Mouse (Mus musculus): ENCODE results near the gene Bcl2l15. TPM values are rescaled to one million over a fixed set of nuclear protein-coding genes. Genes with fewer than 3 reads are reported as not detected.

Gene Bcl2l15
- polyA plus RNA-seq, 1 experiment from 2014 or later: 5.2 TPM

- H3K4me2 ChIP-seq (replicated peaks; ENCODE audit: low read depth): no peak overlapping the region
- no peak for ATAC-seq (ENCODE audit: low FRiP score, low TSS enrichment)
- 69% methylated on average over 9 of the region's 9 CpGs for WGBS
These were observed 18.4 kb downstream of the Bcl2l15 start for GRCm38 (mm10) chr3:103850644-103851363.

GRCm38 (mm10) chr3:103851481-103851880 lies 19.1 kb downstream of the Bcl2l15 start:
- no peak overlapping the region for H3K9ac ChIP-seq (ENCODE audit: low read length)
- H3K27me3 ChIP-seq (ENCODE audit: control insufficient read depth, insufficient read depth, low read length): no peaks in the 10 kb centered on the region
- TF ChIP-seq CTCF (IDR thresholded peaks at IDR 0.05; ENCODE audit: low read depth) (no peak), EP300 (optimal IDR thresholded peaks at IDR 0.05) (no peak)
- H3K4me2 ChIP-seq (replicated peaks; ENCODE audit: low read depth): no peak overlapping the region
- WGBS: 88% methylated on average over 6 of the region's 6 CpGs
- no peaks in the 10 kb centered on the region for H3K36me3 ChIP-seq (ENCODE audit: control insufficient read depth, insufficient read depth, low read length)
- H3K4me3 ChIP-seq (ENCODE audit: low read depth, low read length): no peak overlapping the region
- no peaks in the 10 kb centered on the region for H3K4me1 ChIP-seq (replicated peaks; ENCODE audit: control insufficient read depth, insufficient read depth)
- H3K27ac ChIP-seq (replicated peaks): no peak overlapping the region
- ATAC-seq (ENCODE audit: low FRiP score, low TSS enrichment) (no peak), DNase-seq (ENCODE audit: low spot score) (no peak)
- H3K9me3 ChIP-seq (ENCODE audit: control insufficient read depth, low read length): no peaks in the 10 kb centered on the region

More at GRCm38 (mm10) chr3:103850644-103851363, 18.4 kb downstream of the Bcl2l15 start:
- H3K36me3 ChIP-seq (ENCODE audit: control insufficient read depth, insufficient read depth, low read length): no peaks in the 10 kb centered on the region
- no peak overlapping the region for H3K4me3 ChIP-seq (ENCODE audit: low read depth, low read length)
- no peak overlapping the region for H3K27ac ChIP-seq (replicated peaks)
- no peaks in the 10 kb centered on the region for H3K9me3 ChIP-seq (ENCODE audit: control insufficient read depth, low read length)
- TF ChIP-seq CTCF (IDR thresholded peaks at IDR 0.05; ENCODE audit: low read depth): no peak
- no peak for TF ChIP-seq EP300 (optimal IDR thresholded peaks at IDR 0.05)
- no peak for DNase-seq (ENCODE audit: low spot score)
- H3K9ac ChIP-seq (ENCODE audit: low read length): no peak overlapping the region
- no peaks in the 10 kb centered on the region for H3K4me1 ChIP-seq (replicated peaks; ENCODE audit: control insufficient read depth, insufficient read depth)
- H3K27me3 ChIP-seq (ENCODE audit: control insufficient read depth, insufficient read depth, low read length): no peaks in the 10 kb centered on the region

DNA sequence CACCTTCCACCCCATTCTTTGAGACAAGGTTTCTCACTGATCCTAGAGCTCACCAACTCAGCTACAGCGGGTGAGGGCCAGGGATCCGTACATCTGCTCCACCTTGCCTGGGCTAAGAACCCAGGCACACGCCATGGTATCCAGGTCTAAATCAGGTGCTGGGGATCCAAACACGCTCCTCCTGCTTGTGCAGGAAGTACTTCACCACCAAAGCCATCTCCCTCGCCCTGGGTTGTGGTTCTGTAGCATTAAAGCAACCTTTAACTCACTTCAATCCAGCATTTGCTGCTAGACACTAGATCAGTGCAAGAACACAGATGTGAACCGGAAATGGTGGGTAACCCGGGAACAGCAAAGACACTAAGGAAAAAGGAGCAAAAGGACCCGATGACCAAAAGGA lies 19.5 kb downstream of the Bcl2l15 start:
- Histone ChIP-seq H3K4me2 (replicated peaks; ENCODE audit: low read depth) (no peak overlapping the region), H3K9me3 (ENCODE audit: control insufficient read depth, low read length) (no peaks in the 10 kb centered on the region), H3K4me1 (replicated peaks; ENCODE audit: control insufficient read depth, insufficient read depth) (no peaks in the 10 kb centered on the region), H3K4me3 (ENCODE audit: low read depth, low read length) (no peak overlapping the region), H3K27me3 (ENCODE audit: control insufficient read depth, insufficient read depth, low read length) (no peaks in the 10 kb centered on the region), H3K9ac (ENCODE audit: low read length) (no peak overlapping the region), H3K36me3 (ENCODE audit: control insufficient read depth, insufficient read depth, low read length) (no peaks in the 10 kb centered on the region), H3K27ac (replicated peaks) (no peak overlapping the region)
- no peak for DNase-seq (ENCODE audit: low spot score)
- 76% methylated on average over 8 of the region's 8 CpGs for WGBS
- no peak for ATAC-seq (ENCODE audit: low FRiP score, low TSS enrichment)
- no peak for TF ChIP-seq CTCF (IDR thresholded peaks at IDR 0.05; ENCODE audit: low read depth)
- no peak for TF ChIP-seq EP300 (optimal IDR thresholded peaks at IDR 0.05)

DNA sequence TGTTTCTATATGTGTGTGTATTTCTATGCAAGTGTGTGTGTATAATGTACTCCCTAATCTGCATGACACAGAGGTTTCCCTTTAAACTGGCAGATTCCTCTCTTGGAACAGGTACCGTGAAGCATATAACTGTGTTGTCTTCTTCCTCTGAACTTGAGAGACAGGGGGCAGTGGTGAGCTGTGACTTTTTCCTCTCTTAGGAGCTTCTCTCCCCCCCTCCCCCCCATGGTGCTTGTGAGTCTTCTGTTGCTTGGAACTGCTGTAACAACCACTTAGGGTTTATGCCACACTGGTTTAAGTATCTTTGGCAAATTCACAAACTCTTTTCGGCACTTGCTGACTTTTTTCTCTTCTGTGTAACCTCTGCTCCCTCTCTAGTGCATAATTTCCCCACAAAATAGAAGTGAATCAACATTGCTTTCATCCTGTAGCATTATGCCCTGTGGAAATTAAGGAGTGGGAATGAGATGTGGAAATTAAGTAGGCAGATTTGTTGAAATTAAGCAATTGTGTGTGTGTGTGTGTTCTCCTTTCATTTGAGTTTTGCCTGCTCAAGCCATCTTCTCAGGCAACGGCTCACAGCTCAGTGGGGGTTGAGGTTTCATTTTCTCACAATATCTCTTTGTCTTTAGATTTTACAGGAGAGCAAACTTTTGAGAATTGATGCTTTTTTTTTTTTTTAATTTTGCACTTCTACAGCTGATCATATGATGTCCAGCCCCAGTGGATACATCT lies 20.3 kb downstream of the Bcl2l15 start:
- Histone ChIP-seq H3K4me2 (replicated peaks; ENCODE audit: low read depth) (no peak overlapping the region), H3K36me3 (ENCODE audit: control insufficient read depth, insufficient read depth, low read length) (no peaks in the 10 kb centered on the region), H3K27me3 (ENCODE audit: control insufficient read depth, insufficient read depth, low read length) (no peaks in the 10 kb centered on the region), H3K27ac (replicated peaks) (no peak overlapping the region), H3K9ac (ENCODE audit: low read length) (no peak overlapping the region), H3K4me3 (ENCODE audit: low read depth, low read length) (no peak overlapping the region), H3K9me3 (ENCODE audit: control insufficient read depth, low read length) (no peaks in the 10 kb centered on the region), H3K4me1 (replicated peaks; ENCODE audit: control insufficient read depth, insufficient read depth) (no peaks in the 10 kb centered on the region)
- peak; percentile 67 for TF ChIP-seq CTCF (IDR thresholded peaks at IDR 0.05; ENCODE audit: low read depth)
- TF ChIP-seq EP300 (optimal IDR thresholded peaks at IDR 0.05): no peak
- ATAC-seq (ENCODE audit: low FRiP score, low TSS enrichment): no peak
- WGBS: 59% methylated on average over 3 of the region's 3 CpGs
- peak; percentile 20 for DNase-seq (ENCODE audit: low spot score)

GRCm38 (mm10) chr3:103853804-103854203 lies 21.4 kb downstream of the Bcl2l15 start:
- DNase-seq (ENCODE audit: low spot score) (no peak), ATAC-seq (ENCODE audit: low FRiP score, low TSS enrichment) (no peak)
- H3K27me3 ChIP-seq (ENCODE audit: control insufficient read depth, insufficient read depth, low read length): no peaks in the 10 kb centered on the region
- H3K4me1 ChIP-seq (replicated peaks; ENCODE audit: control insufficient read depth, insufficient read depth): no peaks in the 10 kb centered on the region
- no peak overlapping the region for H3K4me3 ChIP-seq (ENCODE audit: low read depth, low read length)
- TF ChIP-seq EP300 (optimal IDR thresholded peaks at IDR 0.05) (no peak), CTCF (IDR thresholded peaks at IDR 0.05; ENCODE audit: low read depth) (no peak)
- no peak overlapping the region for H3K9ac ChIP-seq (ENCODE audit: low read length)
- no peaks in the 10 kb centered on the region for H3K36me3 ChIP-seq (ENCODE audit: control insufficient read depth, insufficient read depth, low read length)
- WGBS: 52% methylated on average over 8 of the region's 8 CpGs
- H3K27ac ChIP-seq (replicated peaks): no peak overlapping the region
- H3K4me2 ChIP-seq (replicated peaks; ENCODE audit: low read depth): no peak overlapping the region
- H3K9me3 ChIP-seq (ENCODE audit: control insufficient read depth, low read length): no peaks in the 10 kb centered on the region

Data from stomach, postnatal 0 days (tissue).